Comparison of ENCODE assay signal across 16 mouse cellular contexts in genomic region chr15:29069066-29069465, GRCm38 (mm10).
"Had no signal": no experiment of that assay in that cellular context is flagged by ENCODE, and none has a peak within 500 bp of the region (broad histone marks: within the 10 kb centered on the region; RNA-seq: fewer than 3 reads in every experiment).

No protein-coding gene starts in this region.

- H3K9me3 ChIP-seq: lung, embryonic 15.5 days; megakaryocyte, embryonic 14.5 days; midbrain, embryonic 13.5 days; midbrain, embryonic 15.5 days; neural tube, embryonic 12.5 days; stomach, embryonic 15.5 days had no signal

- H3K27me3 ChIP-seq: lung, embryonic 15.5 days; megakaryocyte, embryonic 14.5 days; midbrain, embryonic 13.5 days; midbrain, embryonic 15.5 days; neural tube, embryonic 12.5 days; stomach, embryonic 15.5 days had no signal

- ATAC-seq: lung, postnatal 0 days; midbrain, embryonic 13.5 days; midbrain, embryonic 15.5 days had no signal

- H3K4me3 ChIP-seq: lung, embryonic 15.5 days; megakaryocyte, embryonic 14.5 days; midbrain, embryonic 13.5 days; midbrain, embryonic 15.5 days; neural tube, embryonic 12.5 days; stomach, embryonic 15.5 days had no signal

- H3K9ac ChIP-seq: lung, embryonic 15.5 days; midbrain, embryonic 13.5 days; midbrain, embryonic 15.5 days; neural tube, embryonic 12.5 days; stomach, embryonic 15.5 days had no signal

- H3K4me2 ChIP-seq: lung, embryonic 15.5 days; midbrain, embryonic 11.5 days; midbrain, embryonic 13.5 days; midbrain, embryonic 15.5 days; neural tube, embryonic 12.5 days; stomach, embryonic 15.5 days had no signal

- H3K27ac ChIP-seq: lung, embryonic 15.5 days; macrophage; midbrain, embryonic 13.5 days; midbrain, embryonic 15.5 days; neural tube, embryonic 12.5 days; stomach, embryonic 15.5 days; stomach, postnatal 0 days had no signal

- H3K4me1 ChIP-seq: lung, embryonic 15.5 days; megakaryocyte, embryonic 14.5 days; midbrain, embryonic 13.5 days; midbrain, embryonic 15.5 days; neural tube, embryonic 12.5 days; stomach, embryonic 15.5 days had no signal

- DNase-seq: lung, adult 2 months; lung, postnatal 14 days; lung, postnatal 36 days; right cerebral cortex, postnatal 14 days; thymus, adult 2 months; thymus, postnatal 25 days had no signal

- H3K36me3 ChIP-seq: lung, embryonic 15.5 days; midbrain, embryonic 13.5 days; midbrain, embryonic 15.5 days; neural tube, embryonic 12.5 days; stomach, embryonic 15.5 days had no signal
